Mouse (Mus musculus) lung, adult 2 months (tissue): ENCODE measurements around the gene Hist1h2ad.

Source experiments
- CTCF ChIP-seq: fragments of 200-500 bp; IDR thresholded peaks from 2 replicates; pipeline ENCODE4 v1.5.1; 2011; ENCODE audit warnings: mild to moderate bottlenecking, low read length, control low read depth; ENCODE audit not compliant: insufficient read depth
- POLR2A ChIP-seq: fragments of 200-500 bp; IDR thresholded peaks from 2 replicates; pipeline ENCODE4 v1.6.1; 2011; ENCODE audit warnings: low read depth, mild to moderate bottlenecking, control low read depth, low read length, borderline replicate concordance; ENCODE audit errors: extremely low read depth

DNA sequence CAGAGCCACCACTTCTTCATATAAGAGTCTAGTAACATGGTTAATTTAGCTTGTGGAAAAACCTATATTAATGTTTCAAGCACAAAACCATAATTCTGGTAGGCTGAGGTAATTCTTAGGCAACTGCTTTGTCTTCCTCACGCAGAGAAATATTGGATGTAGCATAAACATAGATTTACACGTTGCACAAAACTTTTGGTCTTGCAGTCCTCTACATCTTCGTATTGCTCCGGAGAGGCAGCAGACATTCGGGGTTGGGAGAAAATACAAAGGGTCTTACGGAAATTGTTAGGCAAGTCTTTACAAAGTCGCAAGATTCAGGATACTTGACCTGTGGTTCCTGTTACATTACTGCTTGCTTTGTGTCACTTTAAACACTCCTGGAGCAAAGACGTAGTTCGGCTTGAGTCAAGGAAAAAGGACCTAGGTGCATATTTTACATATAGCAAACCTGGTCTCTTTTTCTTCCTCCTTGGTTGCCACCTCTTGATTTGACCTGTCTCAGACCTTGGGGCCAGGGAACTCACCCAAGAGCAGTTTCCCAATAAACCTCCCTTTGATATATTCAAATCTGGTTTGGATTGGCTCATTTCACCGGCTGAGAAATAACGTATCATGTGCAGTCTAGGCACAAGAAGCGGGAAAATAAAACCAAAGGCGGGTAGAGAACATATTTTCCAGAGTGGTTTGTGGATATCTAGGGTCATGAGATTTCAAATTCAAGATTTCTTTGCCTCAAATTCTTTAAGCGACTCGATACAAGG, 39.6 kb upstream of the Hist1h2ad start:
- TF ChIP-seq CTCF (no peak), POLR2A (no peak)
